Mouse (Mus musculus): ENCODE data around the gene Krt84.

GRCm38 (mm10) chr15:101483646-101484045 is 49.0 kb downstream of the Krt84 start:
- no peak for TF ChIP-seq CTCF (IDR thresholded peaks at IDR 0.05; ENCODE audit: borderline replicate concordance, extremely low read depth, insufficient read depth, insufficient read length)
- no peak for TF ChIP-seq POLR2A (IDR thresholded peaks at IDR 0.05; ENCODE audit: borderline replicate concordance, extremely low read depth, insufficient read depth, insufficient read length, poor library complexity, severe bottlenecking)

Data from brain, embryonic 14.5 days (tissue).